Mouse (Mus musculus): Measurements from ENCODE around the gene Acer1. TPM values are rescaled to one million over a fixed set of nuclear protein-coding genes. Genes with fewer than 3 reads are reported as not detected.

The Acer1 gene
- not detected in 2 replicates for polyA plus RNA-seq (2015; fragmentation: Nextera tagmentation; extraction: Ambion mirVana)

- Histone ChIP-seq H3K27ac (replicated peaks) (no peak within 1 kb of the TSS), H3K27me3 (no peaks in the 10 kb centered on the region), H3K4me3 (no peak within 1 kb of the TSS), H3K9ac (no peak within 1 kb of the TSS), H3K36me3 (no peaks in the 10 kb centered on the region), H3K4me1 (replicated peaks) (no peaks in the 10 kb centered on the region), H3K4me2 (no peak within 1 kb of the TSS), H3K9me3 (no peaks in the 10 kb centered on the region)
- 77% methylated on average over 5 of the region's 5 CpGs for WGBS
- no peak for ATAC-seq (ENCODE audit: low FRiP score, low read depth)
These were observed at the start of gene Acer1 for GRCm38 (mm10) chr17:56982013-56982412. Gene Acer1, minus strand, starts transcription at chr17:56982126.

GRCm38 (mm10) chr17:57030931-57031660 lies 49.2 kb upstream of the Acer1 start, which contains the start of gene Khsrp:
Gene Khsrp, minus strand, starts transcription at chr17:57031522.
- H3K36me3 ChIP-seq = peaks cover 22% of the 10 kb centered on the region
- H3K9ac ChIP-seq = peak within 1 kb of the TSS; percentile 97
- H3K4me3 ChIP-seq = peak within 1 kb of the TSS; percentile 85
- 0% methylated on average over 82 of the region's 99 CpGs for WGBS
- ATAC-seq (ENCODE audit: low FRiP score, low read depth) = no peak
- H3K4me1 ChIP-seq (replicated peaks) = peaks cover 29% of the 10 kb centered on the region
- peak within 1 kb of the TSS; percentile 75 for H3K4me2 ChIP-seq
- no peaks in the 10 kb centered on the region for H3K27me3 ChIP-seq
- H3K9me3 ChIP-seq = no peaks in the 10 kb centered on the region
- peak within 1 kb of the TSS; percentile 96 for H3K27ac ChIP-seq (replicated peaks)

DNA sequence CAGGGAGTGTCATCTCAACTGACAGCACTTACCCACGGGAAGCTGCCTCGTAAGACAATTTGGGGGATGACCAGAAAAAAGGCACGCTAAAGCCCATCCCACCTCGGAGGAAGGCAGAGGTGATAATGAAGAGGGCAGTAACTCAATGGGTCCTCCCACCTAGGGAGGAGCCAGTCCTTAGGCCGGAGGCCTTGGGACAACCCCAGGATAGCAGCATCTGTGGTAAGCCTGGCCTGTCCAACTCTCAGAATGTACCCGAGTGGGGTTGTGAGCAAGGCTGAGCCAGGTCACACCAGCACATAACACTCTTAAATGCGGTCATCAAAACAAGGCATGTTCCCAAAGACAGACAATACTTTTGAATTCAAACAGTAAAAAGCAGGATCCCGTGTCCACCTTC lies 47.8 kb upstream of the Acer1 start:
- no peaks in the 10 kb centered on the region for H3K9me3 ChIP-seq

DNA sequence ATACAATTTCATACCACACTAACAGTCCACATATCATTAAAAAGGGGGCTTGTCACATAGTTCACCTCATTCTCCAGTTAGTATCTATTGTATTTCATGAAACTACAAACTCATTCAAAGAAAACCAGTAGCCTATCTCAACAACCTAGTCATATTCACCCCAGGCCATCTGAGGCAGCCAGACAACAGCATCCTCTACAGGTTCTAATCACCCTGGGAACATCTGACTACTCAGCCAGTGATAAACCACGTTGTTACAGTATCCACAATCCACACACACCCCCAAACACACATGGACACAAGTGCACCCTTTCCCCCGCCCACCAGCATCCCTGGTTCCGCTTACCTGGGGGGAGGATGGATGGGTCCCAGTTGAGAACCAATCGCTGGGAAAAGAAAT lies 45.5 kb upstream of the Acer1 start:
- H3K36me3 ChIP-seq = peaks cover 58% of the 10 kb centered on the region
- H3K27me3 ChIP-seq = no peaks in the 10 kb centered on the region
- H3K27ac ChIP-seq (replicated peaks) = no peak overlapping the region
- no peaks in the 10 kb centered on the region for H3K9me3 ChIP-seq
- WGBS = 91% methylated on average over 4 of the region's 4 CpGs
- no peak overlapping the region for H3K4me2 ChIP-seq
- H3K4me3 ChIP-seq = no peak overlapping the region
- H3K9ac ChIP-seq = no peak overlapping the region
- peaks cover 24% of the 10 kb centered on the region for H3K4me1 ChIP-seq (replicated peaks)
- no peak for ATAC-seq (ENCODE audit: low FRiP score, low read depth)

More for the DNA sequence above, 47.8 kb upstream of the Acer1 start:
- peak overlapping the region; percentile 85 for H3K4me3 ChIP-seq
- H3K27me3 ChIP-seq = no peaks in the 10 kb centered on the region
- 51% methylated on average over 8 of the region's 8 CpGs for WGBS
- H3K36me3 ChIP-seq = peaks cover 36% of the 10 kb centered on the region
- H3K4me2 ChIP-seq = peak overlapping the region; percentile 75
- H3K4me1 ChIP-seq (replicated peaks) = peaks cover 29% of the 10 kb centered on the region
- H3K9ac ChIP-seq = peak overlapping the region; percentile 97
- H3K27ac ChIP-seq (replicated peaks) = no peak overlapping the region
- ATAC-seq (ENCODE audit: low FRiP score, low read depth) = no peak

- 89% methylated on average over 5 of the region's 5 CpGs for WGBS
- Histone ChIP-seq H3K4me3 (no peak overlapping the region), H3K4me1 (replicated peaks) (no peaks in the 10 kb centered on the region), H3K4me2 (no peak overlapping the region), H3K9me3 (no peaks in the 10 kb centered on the region), H3K27me3 (no peaks in the 10 kb centered on the region), H3K9ac (no peak overlapping the region), H3K36me3 (peaks cover 44% of the 10 kb centered on the region), H3K27ac (replicated peaks) (no peak overlapping the region)
- no peak for ATAC-seq (ENCODE audit: low FRiP score, low read depth)
These were observed 39.0 kb upstream of the Acer1 start for GRCm38 (mm10) chr17:57020960-57021359.

- Histone ChIP-seq H3K27me3 (no peaks in the 10 kb centered on the region), H3K9ac (no peak overlapping the region), H3K4me3 (no peak overlapping the region), H3K27ac (replicated peaks) (no peak overlapping the region), H3K36me3 (peaks cover 31% of the 10 kb centered on the region), H3K9me3 (no peaks in the 10 kb centered on the region), H3K4me2 (no peak overlapping the region), H3K4me1 (replicated peaks) (no peaks in the 10 kb centered on the region)
- 89% methylated on average over 2 of the region's 2 CpGs for WGBS
- ATAC-seq (ENCODE audit: low FRiP score, low read depth) = no peak
These were observed 37.8 kb upstream of the Acer1 start for GRCm38 (mm10) chr17:57019693-57020092.

GRCm38 (mm10) chr17:57012245-57012795 lies 30.4 kb upstream of the Acer1 start:
- Histone ChIP-seq H3K9ac (peak overlapping the region; percentile 77; the same call in 1 of the 2 replicates), H3K4me2 (peak overlapping the region; percentile 75), H3K9me3 (no peaks in the 10 kb centered on the region), H3K4me1 (replicated peaks) (peaks cover 21% of the 10 kb centered on the region), H3K27me3 (no peaks in the 10 kb centered on the region), H3K36me3 (peaks cover 14% of the 10 kb centered on the region), H3K4me3 (peak overlapping the region; percentile 63), H3K27ac (replicated peaks) (peak overlapping the region; percentile 96)
- no peak for ATAC-seq (ENCODE audit: low FRiP score, low read depth)
- 74% methylated on average over 13 of the region's 13 CpGs for WGBS

- Histone ChIP-seq H3K27me3 (no peaks in the 10 kb centered on the region), H3K4me2 (peak within 1 kb of the TSS; percentile 87), H3K27ac (replicated peaks) (peak within 1 kb of the TSS; percentile 96), H3K9me3 (no peaks in the 10 kb centered on the region), H3K4me1 (replicated peaks) (peaks cover 21% of the 10 kb centered on the region), H3K36me3 (peaks cover 22% of the 10 kb centered on the region), H3K9ac (peak within 1 kb of the TSS; percentile 77), H3K4me3 (peak within 1 kb of the TSS; percentile 63)
- peak; percentile 94 for ATAC-seq (ENCODE audit: low FRiP score, low read depth)
- under 1% methylated on average over 51 of the region's 51 CpGs for WGBS
These were observed 29.6 kb upstream of the Acer1 start, which contains the start of the genes Gtf2f1 and Gm17949 for GRCm38 (mm10) chr17:57011236-57012141. Gene Gtf2f1, minus strand, starts transcription at chr17:57011288. Gene Gm17949, plus strand, starts transcription at chr17:57011469.

DNA sequence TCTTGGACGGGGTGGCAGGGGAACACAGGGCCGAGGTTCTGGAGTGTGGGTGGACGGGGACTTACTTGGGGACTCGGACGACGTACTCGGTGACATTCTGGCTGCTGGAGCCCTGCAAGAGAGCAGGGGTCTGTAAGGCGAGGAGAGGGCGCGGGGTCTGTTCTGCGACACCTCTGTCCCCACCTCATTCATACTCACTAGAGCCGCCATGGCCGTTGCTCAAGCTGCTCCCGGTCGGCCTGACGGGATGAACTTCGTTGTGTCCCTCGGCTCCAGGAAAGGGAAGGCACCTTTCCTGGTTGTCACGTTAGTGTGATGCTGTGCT lies 28.9 kb upstream of the Acer1 start:
- H3K4me1 ChIP-seq (replicated peaks) = peaks cover 21% of the 10 kb centered on the region
- WGBS = under 1% methylated on average over 19 of the region's 19 CpGs
- H3K4me3 ChIP-seq = peak overlapping the region; percentile 63
- H3K9ac ChIP-seq = peak overlapping the region; percentile 66
- ATAC-seq (ENCODE audit: low FRiP score, low read depth) = peak; percentile 57
- peak overlapping the region; percentile 77 for H3K27ac ChIP-seq (replicated peaks)
- no peaks in the 10 kb centered on the region for H3K9me3 ChIP-seq
- no peaks in the 10 kb centered on the region for H3K27me3 ChIP-seq
- H3K36me3 ChIP-seq = peaks cover 27% of the 10 kb centered on the region
- H3K4me2 ChIP-seq = peak overlapping the region; percentile 87

DNA sequence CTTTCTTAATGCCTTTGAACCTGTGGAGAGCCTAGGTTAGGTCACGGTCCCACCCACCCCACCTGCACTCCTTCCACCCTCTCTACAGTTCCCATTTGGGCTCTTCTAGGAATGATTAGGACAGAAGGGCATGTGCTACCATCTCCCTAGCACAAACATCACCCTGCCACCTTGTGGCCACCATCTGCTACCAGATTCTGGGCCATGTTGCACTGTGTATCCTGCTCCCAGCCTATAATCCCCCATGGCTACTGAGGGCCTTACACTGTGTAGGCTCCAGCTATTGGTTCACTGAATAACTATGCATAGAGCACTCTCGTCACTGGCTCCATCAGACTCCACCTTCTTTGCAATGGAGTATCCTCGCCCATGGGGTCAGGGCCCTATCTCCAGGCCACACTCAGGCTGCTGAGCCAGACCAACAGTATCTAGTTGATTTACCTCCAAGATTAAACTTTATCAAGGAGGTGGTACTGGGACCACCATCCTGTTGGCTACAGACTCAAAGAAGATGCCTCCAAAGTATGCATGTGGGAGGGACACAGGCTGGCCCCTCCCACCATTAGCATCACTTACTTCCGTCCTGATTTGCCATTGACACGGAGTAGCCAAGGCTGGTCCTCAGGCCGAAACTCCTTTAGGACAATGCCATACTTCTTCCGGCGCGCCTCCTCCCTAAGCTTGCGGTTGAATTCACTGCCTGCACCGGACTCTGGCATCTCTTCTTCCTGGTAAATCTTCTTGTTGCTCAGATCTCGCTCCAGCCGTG lies 25.4 kb upstream of the Acer1 start:
- Histone ChIP-seq H3K9me3 (no peaks in the 10 kb centered on the region), H3K36me3 (peaks cover 61% of the 10 kb centered on the region), H3K4me1 (replicated peaks) (peaks cover 18% of the 10 kb centered on the region), H3K27me3 (no peaks in the 10 kb centered on the region), H3K27ac (replicated peaks) (no peak overlapping the region), H3K4me3 (no peak overlapping the region), H3K9ac (no peak overlapping the region), H3K4me2 (no peak overlapping the region)
- 93% methylated on average over 13 of the region's 13 CpGs for WGBS
- ATAC-seq (ENCODE audit: low FRiP score, low read depth) = no peak

DNA sequence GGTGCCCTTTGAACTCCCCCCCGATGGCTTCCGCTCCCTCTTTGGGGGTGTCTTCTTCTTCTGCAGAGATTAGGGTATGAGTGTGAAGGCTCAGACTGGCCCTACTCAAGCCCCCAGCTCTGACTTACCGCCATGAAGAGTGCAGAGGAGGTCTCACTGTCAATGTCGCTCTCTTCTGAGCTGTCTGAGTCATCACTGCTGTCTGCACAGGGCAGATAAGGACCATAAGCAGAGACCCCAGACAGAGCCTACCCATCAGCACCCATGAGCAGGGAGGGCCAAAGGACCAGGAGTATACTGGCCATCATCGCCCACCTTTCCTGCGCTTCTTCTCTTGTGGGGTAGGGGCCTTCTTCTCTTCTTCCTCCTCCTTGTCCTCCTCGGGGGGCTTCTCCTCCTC lies 22.1 kb upstream of the Acer1 start:
- 95% methylated on average over 7 of the region's 7 CpGs for WGBS
- no peaks in the 10 kb centered on the region for H3K27me3 ChIP-seq
- H3K36me3 ChIP-seq = peaks cover 64% of the 10 kb centered on the region
- no peaks in the 10 kb centered on the region for H3K9me3 ChIP-seq
- H3K27ac ChIP-seq (replicated peaks) = no peak overlapping the region
- H3K4me2 ChIP-seq = no peak overlapping the region
- no peaks in the 10 kb centered on the region for H3K4me1 ChIP-seq (replicated peaks)
- no peak for ATAC-seq (ENCODE audit: low FRiP score, low read depth)
- H3K9ac ChIP-seq = no peak overlapping the region
- no peak overlapping the region for H3K4me3 ChIP-seq
